Mouse (Mus musculus): ENCODE results near the gene Cep19. TPM values are rescaled to one million over a fixed set of nuclear protein-coding genes. Genes with fewer than 3 reads are reported as not detected.
A peak's percentile ranks its signal among the peaks of the same experiment; 100 is the strongest.

Cep19 gene
- total and polyA plus RNA-seq, 3 experiments: 17.6 to 31.3 (median 29.4) TPM

DNA sequence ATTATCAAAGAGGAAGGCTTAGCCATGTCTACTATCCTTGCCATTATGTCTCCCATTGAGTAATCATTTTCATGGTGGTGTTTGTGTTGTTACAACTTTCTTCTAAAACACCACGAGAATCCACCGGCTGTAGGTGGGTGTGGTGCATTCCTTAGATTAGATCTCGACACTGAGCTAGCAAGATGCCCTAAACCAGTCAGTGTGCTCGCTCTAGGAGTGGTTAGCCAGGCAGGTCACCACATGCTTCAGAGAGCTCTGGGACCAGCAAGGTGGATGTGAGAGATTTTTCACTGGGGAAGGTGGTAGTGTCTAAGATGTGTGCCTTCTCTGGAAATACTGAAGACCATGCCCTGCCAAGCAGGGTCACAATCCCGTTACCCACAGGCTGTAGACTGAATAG, 16.6 kb downstream of the Cep19 start:
- Histone ChIP-seq H3K79me2 (replicated peaks; ENCODE audit: control insufficient read depth, extremely low read depth, insufficient read depth, poor library complexity, severe bottlenecking) (no peaks in the 10 kb centered on the region), H3K27ac (ENCODE audit: insufficient read depth, low read depth) (no peak overlapping the region), H3K27me3 (replicated peaks) (no peaks in the 10 kb centered on the region), H3K9ac (ENCODE audit: insufficient read depth, low read depth) (no peak overlapping the region), H3K4me3 (replicated peaks in 1 of 3; ENCODE audit: low read depth in 2 of 3, low read length in 2 of 3, poor library complexity in 1 of 3) (no peak overlapping the region), H3K9me3 (replicated peaks; ENCODE audit: low read length) (no peaks in the 10 kb centered on the region), H3K36me3 (replicated peaks in 1 of 2; ENCODE audit: control insufficient read depth in 1 of 2, insufficient read depth in 1 of 2, low read length in 1 of 2) (no peaks in the 10 kb centered on the region), H3K4me2 (ENCODE audit: insufficient read depth, low read depth, poor library complexity, severe bottlenecking) (no peak overlapping the region), H3K4me1 (ENCODE audit: control insufficient read depth in 1 of 2, insufficient read depth in 2 of 2) (peaks cover 4 to 42% of the 10 kb centered on the region in 2 experiments; a peak in 3 of 4 replicates)
- DNase-seq (ENCODE audit: extremely low read depth): no peak
- in situ Hi-C loops (cut with MboI; ENCODE audit: low pct_ligation_motif_present, low pct_unique_long_range_greater_than_20kb, low sequenced_read_pairs): no loop called here
- TF ChIP-seq POLR2AphosphoS2 (IDR thresholded peaks at IDR 0.05; ENCODE audit: low read depth, low read length): no peak
- TF ChIP-seq JUN (IDR thresholded peaks at IDR 0.05; ENCODE audit: insufficient read depth, low read depth, low read length): no peak
- TF ChIP-seq EP300 (IDR thresholded peaks at IDR 0.05; ENCODE audit: low read length): no peak
- TF ChIP-seq KAT2A (IDR thresholded peaks at IDR 0.05; ENCODE audit: insufficient replicate concordance, low read length): no peak
- no peak for TF ChIP-seq POLR2A (IDR thresholded peaks at IDR 0.05; ENCODE audit: low read depth, low read length)
- TF ChIP-seq CHD2 (IDR thresholded peaks at IDR 0.05; ENCODE audit: low read length): no peak
- TF ChIP-seq IRF4 (IDR thresholded peaks at IDR 0.05; ENCODE audit: low read depth, low read length): no peak
- no peak for TF ChIP-seq ZNF384 (IDR thresholded peaks at IDR 0.05; ENCODE audit: low read depth, low read length)
- no peak for TF ChIP-seq MAFK (IDR thresholded peaks at IDR 0.05; ENCODE audit: insufficient replicate concordance, low read length)
- no peak for TF ChIP-seq MEF2A (IDR thresholded peaks at IDR 0.05; ENCODE audit: borderline replicate concordance, low read depth, low read length)
- TF ChIP-seq MAX (IDR thresholded peaks at IDR 0.05; ENCODE audit: low read length): no peak
- TF ChIP-seq NELFE (IDR thresholded peaks at IDR 0.05; ENCODE audit: low read depth, low read length): no peak
- no peak for TF ChIP-seq ZMIZ1 (IDR thresholded peaks at IDR 0.05; ENCODE audit: low read depth, low read length)
- no peak for TF ChIP-seq JUND (conservative IDR thresholded peaks at IDR 0.05; ENCODE audit: low read depth, low read length)
- TF ChIP-seq TCF12 (IDR thresholded peaks at IDR 0.05; ENCODE audit: low read depth, low read length): no peak
- TF ChIP-seq SIN3A (IDR thresholded peaks at IDR 0.05; ENCODE audit: low read length): no peak
- TF ChIP-seq MXI1 (IDR thresholded peaks at IDR 0.05; ENCODE audit: low read depth, low read length): no peak
- no peak for TF ChIP-seq E2F4 (IDR thresholded peaks at IDR 0.05; ENCODE audit: insufficient replicate concordance, low read depth, low read length)
- no peak for TF ChIP-seq ZC3H11A (IDR thresholded peaks at IDR 0.05; ENCODE audit: low read depth, low read length)
- dilution Hi-C loops (cut with MboI; ENCODE audit: extremely low pct_ligation_motif_present, extremely low pct_unique_long_range_greater_than_20kb, low sequenced_read_pairs): no loop called here

DNA sequence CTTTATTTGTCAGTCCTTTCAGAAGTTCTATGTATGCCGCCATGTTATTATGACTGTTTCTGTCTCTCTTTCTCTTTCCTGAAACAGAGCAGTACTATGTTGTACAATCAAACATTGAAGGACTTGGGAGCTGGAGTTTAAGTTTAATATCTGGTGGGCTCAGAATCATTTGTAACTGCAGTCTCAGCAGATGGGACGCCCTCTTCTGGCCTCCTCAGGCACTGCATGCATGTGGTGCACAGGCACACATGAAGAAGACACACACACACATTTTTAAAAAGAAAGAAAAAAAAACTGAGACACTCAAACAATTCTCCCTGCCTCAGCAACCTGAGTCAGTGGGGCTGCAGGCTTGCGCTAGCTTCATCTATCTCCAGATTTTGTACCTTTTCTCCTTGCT, 20.9 kb downstream of the Cep19 start:
- dilution Hi-C loops (cut with MboI; ENCODE audit: extremely low pct_ligation_motif_present, extremely low pct_unique_long_range_greater_than_20kb, low sequenced_read_pairs) (no loop called here), in situ Hi-C loops (cut with MboI; ENCODE audit: low pct_ligation_motif_present, low pct_unique_long_range_greater_than_20kb, low sequenced_read_pairs) (no loop called here)

More for the DNA sequence above, 20.9 kb downstream of the Cep19 start:
- no peak overlapping the region for H3K27ac ChIP-seq (ENCODE audit: insufficient read depth, low read depth)
- H3K4me2 ChIP-seq (ENCODE audit: insufficient read depth, low read depth, poor library complexity, severe bottlenecking): no peak overlapping the region
- no peaks in the 10 kb centered on the region for H3K79me2 ChIP-seq (replicated peaks; ENCODE audit: control insufficient read depth, extremely low read depth, insufficient read depth, poor library complexity, severe bottlenecking)
- H3K4me3 ChIP-seq (replicated peaks in 1 of 3; ENCODE audit: low read depth in 2 of 3, low read length in 2 of 3, poor library complexity in 1 of 3): no peak overlapping the region
- no peak overlapping the region for H3K9ac ChIP-seq (ENCODE audit: insufficient read depth, low read depth)
- no peaks in the 10 kb centered on the region for H3K27me3 ChIP-seq (replicated peaks)
- H3K4me1 ChIP-seq (ENCODE audit: control insufficient read depth in 1 of 2, insufficient read depth in 2 of 2): peaks cover 7 to 32% of the 10 kb centered on the region in 2 experiments
- TF ChIP-seq JUND (conservative IDR thresholded peaks at IDR 0.05; ENCODE audit: low read depth, low read length) (no peak), NRF1 (IDR thresholded peaks at IDR 0.05; ENCODE audit: low read depth, low read length) (no peak), MAFK (IDR thresholded peaks at IDR 0.05; ENCODE audit: insufficient replicate concordance, low read length) (no peak), GABPA (IDR thresholded peaks at IDR 0.05; ENCODE audit: insufficient replicate concordance, low read depth, low read length) (no peak), CTCF (conservative IDR thresholded peaks at IDR 0.05 in 1 of 2, IDR thresholded peaks at IDR 0.05 in 1 of 2; ENCODE audit: low read depth in 2 of 2, low read length in 2 of 2) (peak in 1 of 2 experiments; percentile 11; a peak in 1 of 4 replicates), HCFC1 (IDR thresholded peaks at IDR 0.05; ENCODE audit: low read depth, low read length) (no peak), ELF1 (IDR thresholded peaks at IDR 0.05; ENCODE audit: low read depth, low read length) (no peak), BHLHE40 (IDR thresholded peaks at IDR 0.05; ENCODE audit: low read depth, low read length) (no peak), EP300 (IDR thresholded peaks at IDR 0.05; ENCODE audit: low read length) (no peak)
- no peak for DNase-seq (ENCODE audit: extremely low read depth)
- no peaks in the 10 kb centered on the region for H3K36me3 ChIP-seq (replicated peaks in 1 of 2; ENCODE audit: control insufficient read depth in 1 of 2, insufficient read depth in 1 of 2, low read length in 1 of 2)
- H3K9me3 ChIP-seq (replicated peaks; ENCODE audit: low read length): no peaks in the 10 kb centered on the region

Data from CH12.LX (cell line).